Mouse (Mus musculus): ENCODE measurements around the gene Rimbp2. TPM values are rescaled to one million over a fixed set of nuclear protein-coding genes. Genes with fewer than 3 reads are reported as not detected.

Gene Rimbp2
- polyA plus RNA-seq, 2 experiments from 2014 or later, result not detected

DNA sequence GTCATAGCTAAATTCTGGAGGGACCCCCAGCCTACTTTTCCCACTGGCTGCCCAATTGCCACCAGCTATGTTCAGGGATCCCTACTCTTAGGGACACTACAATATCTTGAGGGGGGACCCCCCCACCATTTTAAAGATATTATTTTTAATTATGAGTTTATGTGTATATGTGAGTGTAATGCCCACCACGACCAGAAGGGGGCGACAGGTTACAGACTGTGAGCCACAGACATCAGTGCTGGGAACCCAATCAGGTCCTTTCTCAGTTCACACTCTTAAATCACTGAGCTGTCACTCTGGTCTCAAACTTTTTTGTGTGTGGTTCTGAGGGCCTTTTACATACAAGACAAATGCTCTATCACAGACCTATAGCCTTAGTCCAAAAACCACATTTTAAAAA is 109.3 kb downstream of the Rimbp2 start:
- no peak for ATAC-seq

- no peak for ATAC-seq
Observed at GRCm38 (mm10) chr5:128841541-128841940, 111.7 kb downstream of the Rimbp2 start.

- ATAC-seq, result no peak
Observed at GRCm38 (mm10) chr5:128837045-128837444, 116.2 kb downstream of the Rimbp2 start.

DNA sequence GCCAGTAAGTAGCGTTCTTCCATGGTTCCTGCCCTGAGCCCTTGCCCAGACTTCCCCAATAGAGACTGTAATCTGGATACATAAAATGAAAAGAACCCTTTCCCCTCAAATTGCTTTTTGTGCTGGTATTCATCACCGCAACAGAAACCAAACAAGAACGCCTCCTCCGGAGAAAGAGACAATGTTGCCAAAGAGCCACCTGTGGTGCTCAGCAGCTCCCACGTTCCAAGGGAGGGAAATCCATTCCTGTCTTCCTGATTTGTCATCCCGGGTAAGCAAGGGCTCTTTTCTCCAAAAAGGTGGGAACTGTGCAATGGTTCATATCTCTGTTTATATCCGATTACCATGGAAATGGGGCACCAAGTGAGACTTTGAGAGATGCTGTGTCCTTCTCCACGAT is 119.2 kb downstream of the Rimbp2 start:
- no peak for ATAC-seq

- no peak for ATAC-seq
Observed at GRCm38 (mm10) chr5:128822843-128823242, 130.4 kb downstream of the Rimbp2 start.

- no peak for ATAC-seq
Observed at GRCm38 (mm10) chr5:128819638-128820285, 133.5 kb downstream of the Rimbp2 start.

DNA sequence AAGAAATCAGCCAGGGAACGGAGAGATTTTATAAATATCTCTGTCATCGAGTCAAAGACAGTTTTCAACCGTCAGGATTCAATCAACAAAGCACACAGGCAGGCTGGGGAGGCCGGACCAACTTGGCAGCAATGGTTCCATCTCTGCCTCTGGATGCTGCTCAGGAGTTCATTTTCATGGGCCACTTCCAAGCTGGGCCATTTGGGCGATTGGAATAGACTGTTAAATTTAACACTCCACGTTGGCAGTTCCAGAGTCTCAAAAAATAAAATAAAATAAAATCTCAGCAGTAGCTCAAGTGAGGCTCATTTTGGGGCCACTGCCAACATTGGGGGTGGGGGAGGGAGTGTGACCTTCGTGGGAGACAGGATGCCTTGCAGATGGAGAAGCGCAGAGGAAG is 137.7 kb downstream of the Rimbp2 start:
- ATAC-seq, result no peak

GRCm38 (mm10) chr5:128815078-128815477 is 138.2 kb downstream of the Rimbp2 start:
- ATAC-seq, result no peak

DNA sequence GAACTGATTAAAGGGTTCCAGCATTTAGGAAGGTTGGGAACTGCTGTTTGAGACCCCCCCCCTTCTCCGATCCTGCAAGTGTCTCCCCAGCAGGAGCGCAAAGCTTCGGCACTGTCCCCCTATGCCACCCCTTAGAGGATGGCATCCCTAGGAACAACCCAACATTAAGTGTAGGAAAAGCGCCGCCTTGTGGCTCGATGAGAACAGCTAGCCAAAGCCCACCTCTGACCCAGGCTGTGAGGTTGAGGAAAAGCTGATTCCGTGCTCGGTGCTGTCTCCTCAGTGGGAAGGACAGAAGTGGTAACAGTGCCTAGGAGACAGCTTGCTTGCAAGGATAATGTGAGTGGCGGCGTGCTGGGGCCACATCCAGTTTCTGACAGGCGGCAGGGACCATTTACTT is 140.2 kb downstream of the Rimbp2 start:
- ATAC-seq, result no peak

GRCm38 (mm10) chr5:128811431-128811830 is 141.9 kb downstream of the Rimbp2 start:
- ATAC-seq, result no peak

DNA sequence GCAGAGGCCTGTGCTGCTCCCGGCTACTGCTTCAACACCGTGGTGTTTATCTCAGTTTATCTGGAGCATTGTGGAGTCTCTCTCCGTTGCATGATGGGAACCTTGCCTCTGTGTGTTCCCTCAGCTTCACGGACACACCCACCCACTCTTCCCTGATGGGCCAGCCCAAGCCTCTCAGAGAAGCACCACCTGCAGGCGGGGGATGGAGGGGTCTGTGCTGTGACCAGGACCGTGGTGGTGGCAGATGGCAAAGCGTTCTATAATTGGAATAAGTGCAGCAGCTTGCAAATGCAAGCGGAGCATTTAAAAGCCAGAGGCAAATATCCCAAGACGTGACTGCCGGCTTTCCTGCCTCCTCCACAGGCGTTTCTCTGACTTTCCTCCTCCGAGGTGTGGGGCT is 143.3 kb downstream of the Rimbp2 start:
- ATAC-seq, result no peak

- ATAC-seq, result no peak
Observed at GRCm38 (mm10) chr5:128809406-128809805, 143.9 kb downstream of the Rimbp2 start.

DNA sequence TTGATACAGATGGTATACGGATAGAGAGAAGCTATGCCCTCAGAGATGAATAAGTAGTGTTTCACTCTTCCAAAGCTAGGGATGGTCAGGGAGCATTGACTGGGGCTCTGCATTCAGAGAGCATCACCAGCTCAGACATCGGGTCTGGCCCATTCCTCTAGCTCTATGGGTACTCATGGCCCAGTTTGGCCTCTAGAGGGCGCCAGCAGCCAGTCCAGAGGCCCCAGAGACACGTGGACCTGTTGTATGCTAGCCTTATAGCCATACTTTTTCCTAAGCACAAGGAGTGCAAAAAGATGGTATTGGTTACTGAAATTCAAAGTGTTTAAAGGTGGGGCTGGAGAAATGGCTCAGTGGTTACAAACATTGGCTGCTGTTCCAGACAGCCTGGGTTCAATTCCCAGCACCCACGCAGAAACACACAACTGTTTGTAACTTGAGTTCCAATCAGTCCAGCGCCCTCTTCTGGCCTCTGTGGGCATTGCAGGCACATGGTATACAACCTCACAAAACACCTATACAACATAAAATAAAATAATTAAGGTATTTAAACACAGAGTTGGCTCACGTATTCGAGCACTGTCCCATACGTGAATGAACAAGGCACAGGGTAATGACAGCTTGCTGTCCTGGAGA is 144.6 kb downstream of the Rimbp2 start:
- no peak for ATAC-seq

DNA sequence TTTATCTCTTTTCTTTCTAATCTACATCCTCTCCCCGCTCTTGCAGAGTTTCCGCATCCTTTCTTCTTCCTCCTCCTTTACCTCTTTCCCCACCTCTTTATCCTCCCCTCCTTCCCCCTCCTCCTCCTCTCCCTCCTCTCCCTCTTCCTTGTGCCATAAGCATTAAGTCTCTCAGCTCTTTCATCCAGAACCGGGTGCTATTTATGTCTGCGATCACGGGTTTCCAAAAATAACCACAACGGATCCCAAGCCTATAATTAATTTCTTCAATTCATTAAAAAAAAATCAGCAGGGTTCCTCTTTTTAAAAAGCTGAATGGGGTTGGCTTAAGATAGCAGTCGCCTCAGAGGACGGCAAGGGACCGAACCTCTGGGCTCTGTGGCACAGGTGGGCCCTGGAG is 145.9 kb downstream of the Rimbp2 start:
- no peak for ATAC-seq

DNA sequence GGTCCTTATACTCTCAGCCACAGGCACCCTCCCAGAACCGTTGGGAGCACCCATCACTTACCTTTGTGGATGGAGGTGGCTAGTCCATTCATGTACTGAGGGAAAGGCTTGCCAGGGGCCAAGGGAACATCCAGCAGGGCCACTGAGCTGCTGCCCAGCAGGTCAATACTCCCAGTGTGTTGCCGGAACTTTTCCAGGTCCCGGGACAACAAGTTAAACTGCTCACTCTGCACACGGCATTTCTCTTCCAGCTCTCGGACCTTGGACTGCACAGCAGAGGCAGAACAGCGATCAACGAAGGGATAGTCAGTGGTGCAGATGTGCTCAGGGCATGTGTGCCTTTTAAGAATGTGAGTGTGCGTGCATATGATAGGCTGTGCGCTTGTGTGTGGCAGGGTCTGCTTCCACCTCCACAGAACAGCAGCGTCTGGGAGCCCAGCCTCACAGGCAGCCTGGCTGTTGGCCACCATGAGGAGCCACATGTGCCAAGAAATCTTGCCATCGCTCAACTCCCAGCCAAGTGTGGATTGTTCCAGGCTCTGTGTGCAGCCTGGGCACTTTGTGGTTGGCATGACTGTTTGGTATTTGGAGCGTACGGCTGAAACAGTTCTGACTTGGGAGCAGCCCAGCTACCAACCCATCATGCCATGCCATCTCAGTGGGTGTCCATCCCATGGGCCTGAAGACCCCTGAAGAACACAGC is 146.8 kb downstream of the Rimbp2 start:
- ATAC-seq, result no peak

DNA sequence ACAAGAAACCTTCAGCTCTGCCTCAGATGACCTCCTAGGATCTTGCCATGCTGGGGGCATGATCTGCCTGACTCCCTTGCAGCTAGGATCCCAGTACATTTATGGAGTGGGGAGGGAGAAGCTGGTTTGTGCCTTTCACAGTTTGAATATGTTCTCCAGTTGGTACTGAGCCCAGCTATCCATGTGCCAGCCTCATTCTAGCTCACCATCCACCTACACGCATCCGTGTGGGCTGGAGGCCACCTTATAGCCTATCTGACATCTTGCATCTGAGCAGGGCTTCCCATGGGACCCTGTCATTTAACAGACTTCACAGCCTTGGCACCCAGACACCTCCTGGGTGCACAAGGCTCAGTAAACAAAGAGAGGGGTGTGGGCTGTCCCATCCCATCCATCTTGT is 148.2 kb downstream of the Rimbp2 start:
- ATAC-seq, result no peak

DNA sequence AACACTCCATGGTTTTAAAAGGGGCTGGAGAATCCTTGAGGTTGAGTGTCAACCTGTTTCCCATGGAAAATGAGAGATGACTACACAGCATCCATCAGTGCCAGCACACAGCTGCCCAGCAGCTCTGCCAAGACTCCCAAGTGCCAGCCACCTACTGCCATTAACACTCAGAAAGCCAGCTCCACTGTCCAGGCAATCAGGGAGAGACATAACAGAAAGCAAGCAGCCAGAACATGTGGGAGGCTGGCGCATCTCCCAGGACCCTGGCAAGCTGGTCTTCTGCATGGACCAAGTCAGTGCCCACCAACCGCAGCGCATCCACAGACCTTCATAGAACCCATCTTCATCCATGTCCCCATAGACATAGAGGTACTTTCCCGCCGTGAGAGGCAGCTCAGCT is 152.7 kb downstream of the Rimbp2 start:
- no peak for ATAC-seq

DNA sequence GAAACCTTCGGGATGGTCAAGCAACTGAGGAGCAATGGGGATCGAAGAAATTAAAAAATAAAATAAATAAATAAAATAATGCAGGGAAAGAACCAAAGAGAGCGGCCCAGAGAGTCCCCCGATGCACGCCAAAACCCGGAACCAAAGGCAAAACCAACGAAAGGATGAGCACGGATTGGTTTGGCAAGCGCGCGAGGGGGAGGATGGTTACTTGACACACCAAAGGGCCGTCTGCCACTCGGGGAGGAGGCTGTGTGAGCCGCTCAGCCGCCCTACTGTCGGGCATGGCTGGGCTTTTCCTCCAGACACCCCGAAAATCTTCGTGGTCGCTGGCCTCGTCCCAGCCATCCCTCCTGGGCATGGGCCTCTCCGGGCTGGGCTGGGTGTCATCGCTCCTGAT is 171.7 kb downstream of the Rimbp2 start:
- no peak for ATAC-seq

- ATAC-seq, result no peak
Observed at GRCm38 (mm10) chr5:128776386-128776785, 176.9 kb downstream of the Rimbp2 start.

DNA sequence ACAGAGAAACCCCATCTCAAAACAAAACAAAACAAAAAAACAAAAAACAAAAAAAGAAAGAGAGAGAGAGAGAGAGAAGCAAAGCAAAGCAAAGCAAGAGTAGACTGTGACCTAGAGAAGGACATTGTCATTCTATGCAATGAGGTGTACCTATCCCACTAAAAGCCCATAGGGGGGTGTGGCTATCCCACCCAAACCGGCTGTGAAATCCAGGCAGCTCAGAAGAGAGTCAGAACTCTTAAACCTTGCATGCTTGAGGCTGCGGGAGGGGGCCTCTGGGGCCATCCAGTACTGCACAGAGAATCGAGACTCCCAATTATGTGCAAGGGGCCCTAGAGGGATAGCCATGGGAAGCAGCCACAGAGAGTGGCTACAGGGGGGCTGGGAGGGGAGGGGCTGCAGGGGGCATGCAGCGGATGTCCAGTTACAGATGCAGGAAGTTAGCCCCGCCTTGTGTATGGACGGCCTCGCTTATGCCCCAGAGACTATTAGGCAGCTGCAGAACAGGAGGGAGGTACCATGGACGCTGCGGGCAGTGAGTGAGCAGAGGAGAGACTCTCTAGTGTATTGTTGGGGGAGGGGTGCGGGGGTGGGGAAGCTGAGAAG is 184.2 kb downstream of the Rimbp2 start:
- ATAC-seq, result no peak

DNA sequence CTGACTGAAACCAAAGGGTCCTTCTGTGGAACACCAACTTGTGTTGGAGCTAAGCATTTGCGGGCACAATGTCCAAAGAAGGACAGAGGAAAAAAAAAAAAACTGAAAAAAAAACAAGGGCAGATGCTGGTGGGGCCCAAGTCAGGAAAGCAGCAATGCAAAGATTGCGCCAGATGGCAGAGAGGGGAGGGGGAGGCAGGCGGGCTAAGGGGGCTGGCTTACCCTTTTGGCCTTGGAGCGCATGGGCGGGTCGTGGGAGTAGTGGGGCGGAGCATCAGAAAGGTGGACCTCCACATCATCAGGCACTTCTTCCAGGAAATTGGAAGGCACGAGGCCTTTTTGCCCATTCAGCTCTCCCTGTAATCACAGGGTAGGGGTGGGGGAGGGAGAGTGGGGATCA is 192.2 kb downstream of the Rimbp2 start:
- ATAC-seq, result no peak

DNA sequence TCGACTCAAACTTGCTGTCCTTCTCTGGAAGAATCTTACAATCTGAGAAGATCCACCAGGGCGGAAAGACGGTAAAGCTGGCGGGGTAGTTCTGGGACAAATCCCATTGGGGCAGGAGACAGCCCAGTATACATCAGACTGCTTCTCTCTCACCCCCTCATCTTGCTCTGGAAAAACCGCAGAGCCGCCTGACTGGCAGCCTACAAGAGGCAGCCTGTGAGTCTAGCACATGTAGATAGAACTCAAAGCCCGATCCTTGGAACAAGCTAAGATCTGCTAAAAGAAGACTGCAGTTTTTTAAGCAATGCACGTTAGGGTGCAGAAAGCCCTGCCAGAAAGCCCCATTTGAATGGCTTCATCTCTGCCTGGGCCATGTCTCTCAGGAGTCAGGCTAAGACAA is 207.0 kb downstream of the Rimbp2 start:
- ATAC-seq, result no peak

- no peak for ATAC-seq
Observed at GRCm38 (mm10) chr5:128745206-128745605, 208.1 kb downstream of the Rimbp2 start.

GRCm38 (mm10) chr5:128744351-128744750 is 208.9 kb downstream of the Rimbp2 start:
- no peak for ATAC-seq
